Mouse (Mus musculus): Measurements from ENCODE around the gene Mprip.

The Mprip gene

GRCm38 (mm10) chr11:59804409-59805110, 143.5 kb downstream of the Mprip start:
- no peak for DNase-seq (ENCODE audit: low spot score)

- no peak for DNase-seq (ENCODE audit: low spot score)
Observed at GRCm38 (mm10) chr11:59805256-59805655, 144.2 kb downstream of the Mprip start.

DNA sequence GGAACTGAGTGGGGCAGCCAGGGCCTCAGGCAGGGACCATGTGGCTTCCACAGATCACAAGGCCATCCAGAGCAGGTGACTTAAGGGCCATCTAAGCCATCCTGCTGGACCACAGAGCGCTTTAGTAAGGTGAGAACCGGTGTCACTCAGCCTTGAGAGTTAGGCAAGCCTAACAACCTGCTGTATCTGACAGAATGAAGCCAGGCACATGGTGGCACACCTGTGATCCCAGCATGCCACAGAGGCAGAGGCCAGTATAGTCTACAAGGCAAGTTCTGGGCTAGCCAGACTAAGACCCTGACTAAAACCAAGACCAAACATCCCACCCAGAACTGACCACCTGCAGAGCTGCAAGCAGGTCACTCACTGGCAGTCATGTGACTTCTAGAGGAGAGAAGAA, 144.6 kb downstream of the Mprip start:
- DNase-seq (ENCODE audit: low spot score): no peak

DNA sequence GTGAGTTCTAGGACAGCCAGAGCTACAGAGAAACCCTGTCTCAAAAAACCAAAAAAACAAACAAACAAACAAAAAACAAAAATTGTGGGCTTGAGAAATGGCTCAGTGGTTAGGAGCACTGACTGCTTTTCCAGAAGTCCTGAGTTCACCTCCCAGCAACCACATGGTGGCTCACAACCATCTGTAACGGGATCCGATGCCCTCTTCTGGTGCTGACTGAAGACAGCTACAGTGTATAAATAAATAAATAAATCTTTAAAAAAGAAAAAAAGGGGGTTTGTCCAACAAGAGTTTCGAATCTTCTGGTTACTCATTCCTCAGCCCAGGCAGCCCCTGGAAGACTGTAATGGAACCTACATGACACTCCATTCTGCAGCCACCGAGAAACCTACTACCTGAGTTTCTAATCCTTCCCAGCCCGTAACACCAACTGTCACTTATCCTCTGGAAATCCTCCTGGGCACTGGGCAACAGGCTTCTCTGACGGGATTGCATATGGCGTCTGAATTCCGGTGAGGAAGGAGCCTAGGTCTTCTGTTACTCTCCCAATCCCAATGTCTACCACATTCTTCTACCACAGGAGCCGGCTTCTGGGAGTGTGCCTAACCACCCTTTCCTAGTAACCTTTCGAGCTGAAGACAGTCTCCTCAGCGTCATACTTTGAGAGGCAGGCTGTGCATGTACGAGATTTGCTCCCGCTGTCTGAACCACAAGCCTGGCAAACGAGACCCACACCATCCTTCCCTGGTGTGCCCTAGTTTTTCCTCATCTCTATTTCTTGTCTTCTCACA, 147.3 kb downstream of the Mprip start:
- no peak for DNase-seq (ENCODE audit: low spot score)

- no peak for DNase-seq (ENCODE audit: low spot score)
Observed at GRCm38 (mm10) chr11:59809071-59809669, 148.1 kb downstream of the Mprip start.

DNA sequence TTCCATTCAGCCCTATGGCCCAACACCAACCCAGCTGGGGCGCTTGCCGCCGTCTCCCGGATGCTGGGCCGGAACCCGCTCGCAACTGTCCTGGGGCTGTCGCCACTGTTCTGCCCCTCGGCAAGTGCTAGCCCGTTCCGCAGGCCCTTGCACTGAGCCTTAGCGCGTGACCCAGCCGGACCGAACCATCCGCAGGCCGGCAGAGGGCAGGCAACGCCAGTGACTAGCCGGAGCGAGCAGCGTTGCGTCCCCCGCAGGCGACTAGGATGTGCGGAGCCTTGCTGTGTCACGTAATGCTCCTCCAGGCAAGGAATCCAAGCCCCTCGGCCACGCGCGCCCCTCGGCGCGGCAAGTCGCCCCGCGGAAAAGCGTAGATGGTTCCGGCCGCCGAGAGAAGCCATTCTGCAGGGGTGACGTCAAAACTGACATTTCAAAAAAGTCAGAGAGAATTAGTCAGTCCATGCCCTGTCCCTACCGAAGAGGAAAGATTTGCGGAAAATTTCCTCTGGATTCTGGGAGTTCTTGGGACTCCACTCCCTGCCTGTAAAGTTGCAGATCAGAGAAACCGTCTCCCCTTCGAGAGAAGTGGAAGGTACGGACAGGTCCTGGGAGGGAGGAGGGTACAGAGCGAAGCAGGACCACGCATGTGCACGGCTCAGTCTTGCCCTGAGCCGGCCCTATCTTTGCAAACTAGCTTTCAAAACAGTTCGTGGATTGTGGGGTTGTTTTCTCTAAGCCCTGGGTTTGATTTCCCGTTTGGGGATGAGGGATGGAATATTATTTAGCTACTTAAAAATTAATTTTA, 148.8 kb downstream of the Mprip start, which contains the start of gene Flcn:
Gene Flcn (minus strand): TSS at position 347 of the 805 bp plus-strand sequence.
- peak; percentile 82 for DNase-seq (ENCODE audit: low spot score)

DNA sequence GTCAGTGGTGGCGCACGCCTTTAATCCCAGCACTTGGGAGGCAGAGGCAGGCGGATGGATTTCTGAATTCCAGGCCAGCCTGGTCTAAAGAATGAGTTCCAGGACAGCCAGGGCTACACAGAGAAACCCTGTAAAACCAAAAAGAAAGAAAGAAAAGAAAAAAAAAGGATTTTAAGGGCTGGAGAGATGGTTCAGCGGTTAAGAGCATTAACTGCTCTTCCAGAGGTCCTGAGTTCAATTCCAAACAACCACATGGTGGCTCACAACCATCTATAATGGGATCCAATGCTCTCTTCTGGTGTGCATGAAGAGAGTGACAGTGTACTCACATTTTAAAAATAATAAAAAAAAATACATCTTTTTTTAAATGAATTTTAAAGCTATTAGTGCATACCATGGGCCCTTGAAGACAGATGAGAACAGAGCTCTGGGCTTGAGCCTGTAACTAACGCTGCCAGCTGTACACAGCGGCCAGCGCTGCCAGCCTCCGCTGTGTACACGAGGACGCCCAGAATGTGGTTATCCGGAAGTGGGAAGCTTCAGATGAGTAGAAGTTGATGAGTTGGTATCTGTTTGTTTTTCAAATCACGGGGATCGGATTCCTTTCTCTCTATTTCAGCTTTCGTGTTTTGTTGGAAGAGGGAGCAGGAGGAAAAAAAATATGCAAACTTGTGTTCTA, 149.5 kb downstream of the Mprip start:
- no peak for DNase-seq (ENCODE audit: low spot score)

DNA sequence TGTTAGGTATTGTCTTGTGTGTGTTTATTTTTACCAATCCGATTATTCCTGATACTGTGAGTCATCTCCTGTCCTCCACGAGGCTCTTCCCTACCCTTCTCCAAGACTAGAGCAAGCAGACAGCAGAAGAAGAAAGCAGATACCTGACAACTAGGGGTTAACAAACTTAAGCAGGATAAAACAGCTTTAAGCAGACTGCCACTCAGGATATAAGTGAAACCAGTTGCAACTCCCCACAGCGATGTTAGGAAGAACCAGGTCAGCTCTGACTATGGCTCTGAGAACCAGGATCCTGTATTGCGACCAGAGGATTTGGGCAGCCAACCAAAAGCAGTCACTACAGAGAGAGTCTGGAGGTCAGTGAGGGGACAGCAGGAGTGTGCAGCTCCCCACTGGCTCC, 150.1 kb downstream of the Mprip start:
- no peak for DNase-seq (ENCODE audit: low spot score)

- no peak for DNase-seq (ENCODE audit: low spot score)
Observed at GRCm38 (mm10) chr11:59813276-59813675, 152.2 kb downstream of the Mprip start.

- no peak for DNase-seq (ENCODE audit: low spot score)
Observed at GRCm38 (mm10) chr11:59814311-59814710, 153.2 kb downstream of the Mprip start.

- no peak for DNase-seq (ENCODE audit: low spot score)
Observed at GRCm38 (mm10) chr11:59814936-59815335, 153.8 kb downstream of the Mprip start.

- no peak for DNase-seq (ENCODE audit: low spot score)
Observed at GRCm38 (mm10) chr11:59815482-59816065, 154.5 kb downstream of the Mprip start.

DNA sequence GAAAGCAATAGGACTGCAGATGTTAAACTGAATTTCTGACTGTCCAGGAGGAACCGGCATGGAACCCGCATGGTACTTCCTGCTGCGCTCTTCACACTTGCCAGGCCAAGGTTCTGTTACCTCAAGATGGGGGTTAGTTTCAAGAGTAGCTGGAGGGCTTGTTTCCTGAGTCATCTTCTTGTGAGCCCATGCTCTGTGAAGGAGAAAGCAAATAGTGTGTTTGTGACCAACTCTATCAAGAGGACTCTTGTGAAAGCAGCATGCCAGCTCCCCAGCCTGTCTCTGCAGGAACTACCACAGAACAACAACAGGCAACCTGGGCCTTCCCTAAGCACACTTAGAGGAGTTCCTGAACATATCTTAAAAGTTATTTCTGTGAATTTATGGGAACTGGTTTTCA, 156.8 kb downstream of the Mprip start:
- no peak for DNase-seq (ENCODE audit: low spot score)

DNA sequence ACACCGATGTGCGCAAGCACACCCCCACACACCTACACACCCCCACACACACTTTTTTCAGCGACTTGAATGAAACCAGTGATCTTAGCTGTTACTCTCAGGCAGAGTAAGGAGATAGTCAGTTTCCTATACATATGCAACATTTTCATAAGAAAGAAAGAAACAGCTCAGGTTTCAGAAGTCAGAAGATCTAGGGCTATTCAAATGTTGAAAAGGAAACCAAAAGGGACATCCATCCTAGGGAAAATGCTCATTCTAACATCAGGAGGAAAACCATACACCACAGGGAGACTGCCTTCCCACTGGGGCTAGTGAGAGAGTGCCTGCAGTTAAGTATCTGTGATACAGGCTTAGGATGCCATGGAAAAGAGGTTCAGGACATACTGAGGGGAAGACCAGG, 160.5 kb downstream of the Mprip start:
- no peak for DNase-seq (ENCODE audit: low spot score)

Data from testis, postnatal 10 days (tissue).